Mouse (Mus musculus): ENCODE data around the gene Adamtsl4.
A peak's percentile ranks its signal among the peaks of the same experiment; 100 is the strongest.

Gene Adamtsl4

DNA sequence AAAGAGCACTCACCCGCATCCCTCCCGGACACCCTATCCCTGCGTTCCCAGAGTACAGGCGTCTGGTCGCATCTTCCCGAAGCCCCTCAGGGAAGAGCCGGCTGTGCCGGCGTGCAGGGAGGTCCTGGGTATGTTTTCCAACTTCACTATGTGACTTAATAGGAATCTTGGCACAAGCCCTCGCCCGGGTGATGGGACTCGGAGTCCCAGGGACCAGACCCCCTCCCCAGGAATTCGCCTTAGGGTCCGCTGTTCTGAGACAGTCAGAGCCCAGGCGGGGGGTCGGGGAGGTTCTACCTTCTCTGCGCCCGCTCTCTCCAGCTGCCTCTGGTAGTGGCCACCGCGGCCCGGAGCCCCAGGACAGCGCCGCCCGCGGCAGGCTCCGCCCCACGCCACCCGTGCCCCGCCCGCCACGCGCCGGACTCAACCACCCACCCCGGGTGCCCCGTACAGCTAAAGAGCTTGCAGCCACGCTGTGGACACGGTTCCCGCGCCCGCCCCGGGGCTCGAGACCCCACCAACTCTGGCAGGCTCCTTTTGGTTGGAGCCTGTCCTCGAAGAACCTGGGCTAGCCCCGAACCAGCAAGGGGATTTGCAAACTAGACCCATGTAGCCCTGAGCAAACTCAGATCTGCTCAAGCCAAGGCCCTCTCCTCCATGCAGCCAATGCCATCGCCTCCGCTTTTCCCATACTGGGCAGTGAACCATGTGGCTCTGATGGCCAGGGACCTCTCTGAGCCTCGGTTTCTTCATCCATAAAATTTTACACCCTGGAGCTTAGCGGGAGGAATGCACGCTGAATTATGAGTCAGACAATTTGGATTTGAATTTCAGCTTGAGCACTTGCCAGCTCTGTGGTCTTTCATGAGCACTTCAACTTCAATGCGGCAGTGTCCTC, at the start of gene Adamtsl4:
Gene Adamtsl4 (minus strand): TSS at position 394 of the 898 bp plus-strand sequence.
- DNase-seq: peak; percentile 44

DNA sequence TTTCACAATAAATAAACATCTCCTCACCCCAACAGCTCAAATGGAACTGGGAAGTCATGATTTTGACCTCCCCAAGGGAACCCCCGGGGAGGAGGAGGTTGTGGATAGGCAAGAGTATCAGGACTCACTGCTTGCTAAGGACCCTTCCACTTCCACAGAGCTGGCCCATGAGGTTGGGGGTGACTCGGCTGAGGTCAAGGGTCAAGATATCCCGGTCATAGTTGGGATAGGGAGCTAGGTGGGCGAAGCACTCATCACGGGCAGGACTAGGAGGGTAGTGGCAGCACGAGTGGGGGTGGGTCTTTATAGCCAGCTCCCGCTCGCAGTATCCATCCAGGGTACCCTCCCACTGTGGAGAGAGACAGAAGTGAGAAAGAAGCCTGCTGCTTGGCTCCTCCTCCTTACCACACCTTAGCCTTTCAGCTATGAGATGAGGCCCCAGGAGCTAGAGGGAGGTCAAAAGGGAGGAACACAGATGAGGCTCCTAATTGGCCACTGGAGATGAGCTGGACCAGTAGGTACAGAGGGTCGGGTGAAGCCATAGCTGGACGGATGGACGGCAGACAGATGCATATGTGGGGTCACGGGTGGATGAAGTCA, 47.5 kb upstream of the Adamtsl4 start:
- no peak for DNase-seq

- no peak for DNase-seq
Measured at GRCm38 (mm10) chr3:95734092-95734702, 46.5 kb upstream of the Adamtsl4 start.

GRCm38 (mm10) chr3:95732744-95733521, 45.2 kb upstream of the Adamtsl4 start:
- DNase-seq: no peak

DNA sequence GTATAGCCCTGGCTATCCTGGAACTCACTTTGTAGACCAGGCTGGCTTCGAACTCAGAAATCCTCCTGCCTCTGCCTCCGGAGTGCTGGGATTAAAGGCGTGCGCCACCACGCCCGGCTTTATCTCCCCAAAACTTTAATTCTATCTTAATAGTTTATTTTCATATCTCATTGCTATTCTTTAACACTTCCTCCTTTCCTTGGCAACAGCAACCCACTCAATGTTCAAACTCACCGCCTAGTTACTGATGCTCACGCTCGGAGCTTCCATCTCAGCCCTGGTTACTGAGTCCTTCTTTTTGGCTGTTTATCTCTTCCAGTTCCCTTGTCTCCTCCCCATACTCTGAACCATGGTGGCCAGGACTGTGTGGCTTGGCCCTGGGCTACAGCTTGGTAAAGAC, 44.6 kb upstream of the Adamtsl4 start:
- DNase-seq: no peak

- DNase-seq: no peak
Measured at GRCm38 (mm10) chr3:95731802-95732201, 44.1 kb upstream of the Adamtsl4 start.

DNA sequence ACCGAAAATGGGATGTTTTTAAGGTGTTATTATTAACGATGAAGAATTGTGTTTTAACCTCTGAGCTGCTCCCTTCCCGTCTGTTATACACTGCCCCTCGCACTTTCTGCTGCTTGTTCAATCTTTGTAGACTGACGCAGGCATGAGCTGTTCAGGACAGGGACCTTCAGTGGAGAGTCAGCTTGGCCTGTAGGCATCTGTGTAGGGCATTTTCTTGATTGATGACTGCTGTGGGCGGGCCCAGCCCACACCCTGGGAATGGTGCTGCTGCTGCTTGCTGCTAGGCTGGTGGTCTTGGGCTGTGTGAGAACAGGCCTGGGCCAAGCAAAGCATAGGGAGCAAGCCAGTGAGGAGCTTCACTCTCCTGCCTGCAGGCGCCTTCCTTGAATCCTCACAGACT, 42.7 kb upstream of the Adamtsl4 start:
- DNase-seq: no peak

GRCm38 (mm10) chr3:95728906-95729305, 41.2 kb upstream of the Adamtsl4 start:
- no peak for DNase-seq

DNA sequence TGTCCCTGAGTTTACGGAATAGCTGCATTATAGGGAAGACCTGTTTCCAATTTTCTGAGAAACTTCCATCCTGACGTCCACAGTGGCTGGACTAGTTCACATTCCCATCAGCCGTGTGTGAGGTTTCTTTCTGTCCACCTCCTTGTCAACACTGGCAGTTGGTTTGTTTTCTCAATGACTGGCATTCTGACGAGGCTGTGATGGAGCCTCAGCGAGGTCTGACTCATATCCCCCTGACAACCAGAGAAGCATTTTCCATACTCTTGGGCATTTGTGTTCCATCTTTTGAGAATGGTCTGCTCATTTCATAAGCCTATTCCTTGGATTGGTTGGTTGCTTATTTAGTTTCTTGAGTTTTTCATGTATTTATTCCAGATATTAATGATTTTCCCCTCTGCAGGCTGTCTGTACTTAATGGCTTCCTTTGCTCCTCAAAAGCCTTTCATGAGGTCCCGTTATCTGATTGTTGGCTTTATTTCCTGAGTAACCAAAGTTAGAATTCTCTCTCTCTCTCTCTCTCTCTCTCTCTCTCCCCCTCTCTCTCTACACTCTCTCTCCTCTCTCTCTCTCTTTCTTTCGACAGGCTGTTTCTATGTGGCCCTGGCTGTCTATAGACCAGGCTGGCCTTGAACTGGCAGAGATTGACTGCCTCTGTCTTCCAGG, 39.1 kb upstream of the Adamtsl4 start:
- no peak for DNase-seq

- DNase-seq: no peak
Measured at GRCm38 (mm10) chr3:95725863-95726262, 38.1 kb upstream of the Adamtsl4 start.

DNA sequence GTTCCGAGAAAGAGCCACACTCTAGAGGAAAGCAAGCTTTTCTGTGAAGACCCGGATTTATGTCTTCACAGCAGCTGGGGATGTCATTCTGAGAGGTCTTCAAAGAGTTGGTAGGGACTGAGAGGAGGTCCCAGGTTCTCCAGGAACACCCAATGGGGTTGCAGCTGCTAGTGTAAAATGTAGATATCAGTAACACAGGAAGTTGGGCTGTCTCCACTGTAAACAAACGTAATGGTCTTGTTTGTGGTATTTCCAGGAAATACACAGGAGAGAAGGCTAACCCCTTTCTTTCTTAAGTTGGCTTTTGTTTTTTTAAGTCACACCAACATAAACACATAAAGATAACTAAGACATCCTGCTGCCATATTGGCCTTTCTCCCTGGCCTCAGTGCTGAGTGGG, 34.7 kb upstream of the Adamtsl4 start:
- no peak for DNase-seq

GRCm38 (mm10) chr3:95718153-95718552, 30.4 kb upstream of the Adamtsl4 start:
- DNase-seq: no peak

DNA sequence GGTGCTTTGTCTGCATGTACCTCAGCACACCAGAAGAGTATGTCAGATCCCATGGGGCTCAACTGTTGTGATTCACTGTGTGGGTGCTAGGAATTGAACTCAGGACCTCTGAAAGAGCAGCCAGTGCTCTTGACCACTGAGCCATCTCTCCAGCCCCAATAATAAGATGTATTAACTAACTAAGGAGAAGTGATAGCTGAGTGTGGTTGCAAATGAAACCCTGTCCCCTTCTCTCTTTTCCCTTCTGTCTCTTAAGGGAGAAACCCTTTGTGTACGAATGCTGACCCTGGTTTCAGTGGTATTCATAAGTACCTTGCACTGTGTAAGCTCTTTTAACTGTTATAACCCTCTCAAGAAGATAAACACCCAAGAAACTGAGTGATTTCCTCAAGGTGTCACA, 28.4 kb upstream of the Adamtsl4 start:
- DNase-seq: no peak

GRCm38 (mm10) chr3:95709967-95710366, 22.2 kb upstream of the Adamtsl4 start:
- no peak for DNase-seq

- no peak for DNase-seq
Measured at GRCm38 (mm10) chr3:95709044-95709443, 21.3 kb upstream of the Adamtsl4 start.

DNA sequence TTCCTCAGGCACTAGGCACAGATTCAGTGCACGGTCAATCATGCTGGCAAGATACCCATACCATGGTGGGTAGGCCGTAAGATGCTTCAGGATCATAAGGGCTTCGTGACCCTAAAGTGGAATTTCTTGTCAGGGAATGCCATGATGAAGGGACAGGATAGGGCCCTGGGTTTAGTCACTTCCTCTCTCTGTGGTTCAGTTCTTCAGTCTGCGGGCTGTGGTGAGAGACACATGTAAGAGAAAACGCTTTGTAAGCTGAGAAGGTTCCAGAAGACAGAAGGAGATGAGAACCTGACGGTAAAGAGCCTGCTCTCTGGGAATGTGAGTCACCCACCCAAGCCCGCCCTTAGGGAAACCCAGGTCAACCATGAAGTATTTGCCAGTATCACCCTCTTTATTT, 19.8 kb upstream of the Adamtsl4 start:
- DNase-seq: no peak

- no peak for DNase-seq
Measured at GRCm38 (mm10) chr3:95706273-95706672, 18.6 kb upstream of the Adamtsl4 start.

DNA sequence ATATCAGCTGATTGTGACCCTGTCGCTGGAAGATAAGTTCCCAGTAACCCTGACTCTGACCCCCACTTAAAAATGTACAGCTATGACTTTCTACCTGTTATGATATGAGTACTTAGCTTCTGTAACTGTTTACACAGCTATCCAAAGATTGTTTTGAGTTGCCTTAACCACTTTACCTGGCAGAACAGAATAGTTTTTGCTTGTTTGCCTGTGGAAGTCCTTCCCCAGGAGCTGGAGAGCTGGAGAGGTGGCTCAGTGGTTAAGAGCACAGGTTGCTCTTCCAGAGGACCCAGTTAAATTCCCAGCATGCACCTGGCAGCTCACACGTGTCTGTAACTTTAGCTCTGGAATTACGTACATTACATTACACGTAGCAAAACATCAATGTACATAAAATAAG, 16.9 kb upstream of the Adamtsl4 start:
- no peak for DNase-seq

DNA sequence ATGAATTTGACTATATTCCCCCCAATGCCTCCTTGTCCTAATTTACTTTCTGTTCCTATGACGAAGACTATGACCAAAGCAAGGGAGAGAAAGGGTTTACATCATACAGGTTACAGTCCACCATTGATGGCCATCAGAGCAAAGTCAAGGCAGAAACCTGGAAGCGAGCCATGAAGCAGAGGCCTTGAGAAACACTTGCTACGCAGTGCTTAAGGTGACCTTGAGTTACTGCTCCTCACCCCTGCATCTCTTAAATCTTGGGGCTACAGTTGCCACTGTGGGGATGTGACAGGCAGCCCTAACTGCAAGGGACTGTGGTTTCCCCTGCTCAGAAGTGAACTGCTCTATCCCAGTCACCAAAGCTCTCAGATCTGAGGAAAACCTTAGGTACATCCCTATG, 15.6 kb upstream of the Adamtsl4 start:
- DNase-seq: no peak

DNA sequence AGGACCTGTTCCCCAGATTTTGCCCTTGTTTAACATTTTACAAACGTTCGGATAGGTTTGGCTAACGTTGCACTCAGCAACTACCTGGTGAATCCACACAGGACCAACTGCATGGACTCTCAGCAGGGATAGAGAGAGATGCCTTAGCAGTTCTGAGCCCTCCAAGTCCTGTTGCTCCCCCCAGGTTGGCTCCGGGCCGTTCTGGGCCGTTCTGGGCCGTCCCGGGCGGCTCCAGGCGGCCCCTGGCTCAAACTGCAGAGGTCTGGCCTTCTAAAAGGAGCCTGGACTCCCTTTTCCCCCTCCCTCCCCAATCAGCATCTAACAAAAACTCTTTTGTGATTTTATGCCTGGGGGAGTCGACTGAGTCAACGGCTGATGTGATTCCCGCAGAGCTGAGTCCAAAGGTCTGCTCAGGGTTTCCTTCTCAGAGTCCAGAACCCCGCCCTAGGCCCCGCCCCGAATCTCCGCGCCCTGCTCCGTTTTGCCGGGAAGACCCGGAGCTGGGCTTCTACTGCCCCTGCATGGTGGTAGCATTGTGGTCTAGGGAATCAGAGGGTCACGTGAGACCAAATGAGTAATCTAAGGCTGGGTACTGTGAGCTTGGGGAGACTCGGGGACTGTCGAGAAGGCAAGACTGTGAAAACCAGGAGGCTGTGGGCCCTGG, 14.3 kb upstream of the Adamtsl4 start:
- no peak for DNase-seq

DNA sequence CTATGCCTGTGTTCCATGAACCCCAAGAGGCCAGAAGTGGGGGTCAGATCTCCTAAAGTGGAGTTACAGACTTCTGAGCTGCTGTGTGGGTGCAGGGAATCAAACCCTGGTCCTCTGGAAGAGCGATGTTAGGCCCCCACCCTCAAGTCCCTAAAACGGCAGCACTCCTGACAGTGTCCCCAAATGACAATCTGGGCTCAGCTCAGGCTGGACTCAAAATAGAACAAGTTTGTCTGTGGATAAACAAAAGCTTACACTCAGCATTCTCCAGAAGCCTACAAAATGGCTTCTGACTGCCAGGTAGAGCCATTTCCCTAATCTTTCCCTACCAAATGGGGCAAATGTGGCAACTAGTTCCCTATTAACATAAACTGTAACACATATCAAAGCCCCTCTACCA, 13.4 kb upstream of the Adamtsl4 start:
- no peak for DNase-seq

- no peak for DNase-seq
Measured at GRCm38 (mm10) chr3:95700233-95700681, 12.5 kb upstream of the Adamtsl4 start.
